Mouse (Mus musculus): ENCODE results near the gene Sgms1. TPM values are rescaled to one million over a fixed set of nuclear protein-coding genes. Genes with fewer than 3 reads are reported as not detected.

Gene Sgms1
- polyA plus RNA-seq, 1 experiment from 2014 or later, result 28.8 TPM

GRCm38 (mm10) chr19:32191596-32191995 is 197.9 kb downstream of the Sgms1 start:
- WGBS, result 91% methylated on average over 3 of the region's 3 CpGs
- no peaks in the 10 kb centered on the region for H3K36me3 ChIP-seq
- H3K9ac ChIP-seq, result no peak overlapping the region
- H3K27ac ChIP-seq, result no peak overlapping the region
- H3K27me3 ChIP-seq, result no peaks in the 10 kb centered on the region
- no peak for ATAC-seq (ENCODE audit: insufficient number of reproducible peaks, insufficient read depth, low FRiP score, low TSS enrichment, low read depth)
- peaks cover 13% of the 10 kb centered on the region for H3K4me1 ChIP-seq
- H3K4me2 ChIP-seq, result no peak overlapping the region
- no peaks in the 10 kb centered on the region for H3K9me3 ChIP-seq
- H3K4me3 ChIP-seq, result no peak overlapping the region

GRCm38 (mm10) chr19:32189961-32190360 is 199.6 kb downstream of the Sgms1 start:
- Histone ChIP-seq H3K9me3 (no peaks in the 10 kb centered on the region), H3K9ac (no peak overlapping the region), H3K4me2 (no peak overlapping the region), H3K36me3 (no peaks in the 10 kb centered on the region), H3K27me3 (no peaks in the 10 kb centered on the region), H3K27ac (no peak overlapping the region), H3K4me1 (peaks cover 8% of the 10 kb centered on the region), H3K4me3 (no peak overlapping the region)
- ATAC-seq (ENCODE audit: insufficient number of reproducible peaks, insufficient read depth, low FRiP score, low TSS enrichment, low read depth), result no peak
- WGBS, result 76% methylated on average over 6 of the region's 6 CpGs

- Histone ChIP-seq H3K27me3 (no peaks in the 10 kb centered on the region), H3K4me3 (no peak overlapping the region), H3K36me3 (no peaks in the 10 kb centered on the region), H3K4me1 (peaks cover 8% of the 10 kb centered on the region), H3K27ac (peak overlapping the region; percentile 60), H3K4me2 (no peak overlapping the region), H3K9me3 (no peaks in the 10 kb centered on the region), H3K9ac (no peak overlapping the region)
- 53% methylated on average over 5 of the region's 5 CpGs for WGBS
- ATAC-seq (ENCODE audit: insufficient number of reproducible peaks, insufficient read depth, low FRiP score, low TSS enrichment, low read depth), result no peak
These were observed 200.5 kb downstream of the Sgms1 start for GRCm38 (mm10) chr19:32189036-32189436.

GRCm38 (mm10) chr19:32186594-32187092 is 202.9 kb downstream of the Sgms1 start:
- no peak overlapping the region for H3K4me3 ChIP-seq
- H3K27me3 ChIP-seq, result no peaks in the 10 kb centered on the region
- no peaks in the 10 kb centered on the region for H3K9me3 ChIP-seq
- 79% methylated on average over 8 of the region's 8 CpGs for WGBS
- H3K27ac ChIP-seq, result no peak overlapping the region
- no peak overlapping the region for H3K9ac ChIP-seq
- no peak for ATAC-seq (ENCODE audit: insufficient number of reproducible peaks, insufficient read depth, low FRiP score, low TSS enrichment, low read depth)
- no peak overlapping the region for H3K4me2 ChIP-seq
- no peaks in the 10 kb centered on the region for H3K36me3 ChIP-seq
- H3K4me1 ChIP-seq, result peaks cover 8% of the 10 kb centered on the region

DNA sequence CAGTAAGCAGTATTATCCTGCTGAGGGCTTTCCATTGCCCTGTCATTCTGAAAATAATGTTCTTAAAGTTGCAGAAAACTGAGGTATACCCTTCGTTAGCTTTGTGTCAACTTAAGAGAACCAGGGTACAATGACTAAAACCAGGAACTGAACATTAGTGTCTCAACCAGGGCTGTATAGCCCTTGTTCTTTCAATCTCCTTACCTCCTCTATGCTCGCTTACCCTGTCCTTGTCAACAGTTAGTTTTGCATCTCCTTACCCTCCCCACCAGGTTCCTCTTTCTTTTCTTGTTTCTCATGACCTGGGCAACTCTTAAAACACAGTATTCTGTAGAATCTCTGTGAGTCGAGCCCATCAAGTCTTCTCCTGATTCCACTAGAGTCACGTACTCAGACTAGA is 206.5 kb downstream of the Sgms1 start:
- Histone ChIP-seq H3K4me1 (peaks cover 13% of the 10 kb centered on the region), H3K4me3 (no peak overlapping the region), H3K9ac (no peak overlapping the region), H3K36me3 (no peaks in the 10 kb centered on the region), H3K27me3 (no peaks in the 10 kb centered on the region), H3K27ac (no peak overlapping the region), H3K9me3 (no peaks in the 10 kb centered on the region), H3K4me2 (no peak overlapping the region)
- ATAC-seq (ENCODE audit: insufficient number of reproducible peaks, insufficient read depth, low FRiP score, low TSS enrichment, low read depth), result no peak
- WGBS, result 93% methylated on average over 4 of the region's 4 CpGs

DNA sequence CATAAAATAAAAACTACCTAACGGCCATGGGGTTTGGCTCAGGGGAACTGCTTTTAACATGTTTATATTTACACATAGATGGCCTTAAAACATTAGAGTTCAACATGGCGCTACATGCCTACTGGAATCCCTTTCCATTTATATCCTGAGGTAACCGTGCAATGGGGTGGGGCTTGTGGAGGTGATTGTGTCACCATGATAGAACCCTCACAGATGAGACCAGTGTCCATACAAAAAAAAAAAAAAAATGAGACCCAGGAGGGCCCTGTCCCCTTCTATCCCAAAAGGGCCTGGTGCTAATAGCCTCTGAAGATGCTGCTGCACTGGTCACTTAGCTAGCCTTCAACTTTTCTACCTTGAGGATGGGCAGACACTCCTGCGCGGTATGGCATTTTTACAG is 207.0 kb downstream of the Sgms1 start:
- whole genome bisulfite sequencing, result 87% methylated on average over 5 of the region's 5 CpGs
- H3K4me3 ChIP-seq, result no peak overlapping the region
- no peak overlapping the region for H3K4me2 ChIP-seq
- H3K27me3 ChIP-seq, result no peaks in the 10 kb centered on the region
- no peak overlapping the region for H3K9ac ChIP-seq
- peaks cover 13% of the 10 kb centered on the region for H3K4me1 ChIP-seq
- no peaks in the 10 kb centered on the region for H3K36me3 ChIP-seq
- no peak overlapping the region for H3K27ac ChIP-seq
- H3K9me3 ChIP-seq, result no peaks in the 10 kb centered on the region
- ATAC-seq (ENCODE audit: insufficient number of reproducible peaks, insufficient read depth, low FRiP score, low TSS enrichment, low read depth), result no peak

- no peaks in the 10 kb centered on the region for H3K9me3 ChIP-seq
- no peak overlapping the region for H3K4me2 ChIP-seq
- no peak overlapping the region for H3K9ac ChIP-seq
- no peak for ATAC-seq (ENCODE audit: insufficient number of reproducible peaks, insufficient read depth, low FRiP score, low TSS enrichment, low read depth)
- 76% methylated on average over 12 of the region's 12 CpGs for WGBS
- H3K4me3 ChIP-seq, result no peak overlapping the region
- H3K27me3 ChIP-seq, result no peaks in the 10 kb centered on the region
- no peak overlapping the region for H3K27ac ChIP-seq
- no peaks in the 10 kb centered on the region for H3K36me3 ChIP-seq
- H3K4me1 ChIP-seq, result peaks cover 13% of the 10 kb centered on the region
These were observed 207.7 kb downstream of the Sgms1 start for GRCm38 (mm10) chr19:32181721-32182394.

DNA sequence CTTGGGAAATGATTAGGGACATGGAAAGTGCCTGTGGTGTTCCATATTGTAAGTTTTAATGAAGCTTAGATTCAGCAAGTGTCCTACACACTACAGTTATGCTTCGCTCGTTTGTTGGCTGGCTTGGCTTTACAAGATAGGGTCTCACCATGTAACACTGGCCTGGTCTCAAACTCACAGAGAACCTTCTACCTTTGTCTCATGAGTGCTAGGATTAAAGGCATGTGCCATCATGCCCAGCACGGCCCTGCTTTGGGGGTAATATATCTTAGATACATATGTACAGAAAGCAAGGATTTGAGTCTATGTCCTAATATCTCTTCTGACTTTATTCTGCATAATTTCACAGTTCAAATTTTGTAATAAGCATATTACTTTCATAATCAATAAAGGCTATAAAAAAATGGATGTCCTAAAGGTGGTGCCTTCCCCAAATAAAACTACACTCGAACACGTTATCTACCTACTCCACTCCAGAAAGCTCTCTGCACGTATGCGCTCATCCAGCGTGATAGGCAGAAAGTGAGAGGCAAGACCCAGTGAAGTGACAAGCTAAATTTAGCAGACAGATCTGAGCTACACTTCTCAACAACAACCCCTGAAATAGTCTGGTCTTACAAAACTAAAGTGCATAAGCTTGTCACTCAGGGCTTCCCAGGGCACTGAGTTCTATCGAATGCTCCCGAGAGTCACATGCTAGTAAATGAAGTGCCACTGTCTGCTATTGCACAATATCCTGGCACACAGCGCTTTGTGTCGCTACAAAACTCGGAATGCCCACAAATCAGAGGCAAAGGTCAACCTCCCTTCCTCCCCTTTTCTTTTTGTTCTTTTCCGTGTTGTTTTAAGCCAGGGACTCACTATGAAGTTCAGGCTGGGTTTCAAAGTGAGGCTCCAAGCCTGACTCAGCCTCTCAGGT is 208.5 kb downstream of the Sgms1 start:
- no peaks in the 10 kb centered on the region for H3K36me3 ChIP-seq
- H3K9ac ChIP-seq, result no peak overlapping the region
- WGBS, result 79% methylated on average over 14 of the region's 14 CpGs
- H3K27ac ChIP-seq, result 0 out of 2 replicates have a peak overlapping the region, but pooled peaks have one; percentile 4
- H3K9me3 ChIP-seq, result no peaks in the 10 kb centered on the region
- H3K4me2 ChIP-seq, result no peak overlapping the region
- H3K4me3 ChIP-seq, result no peak overlapping the region
- H3K27me3 ChIP-seq, result no peaks in the 10 kb centered on the region
- ATAC-seq (ENCODE audit: insufficient number of reproducible peaks, insufficient read depth, low FRiP score, low TSS enrichment, low read depth), result no peak
- H3K4me1 ChIP-seq, result peaks cover 13% of the 10 kb centered on the region

GRCm38 (mm10) chr19:32179978-32180413 is 209.5 kb downstream of the Sgms1 start:
- ATAC-seq (ENCODE audit: insufficient number of reproducible peaks, insufficient read depth, low FRiP score, low TSS enrichment, low read depth), result no peak
- Histone ChIP-seq H3K9me3 (no peaks in the 10 kb centered on the region), H3K4me3 (no peak overlapping the region), H3K27ac (0 out of 2 replicates have a peak overlapping the region, but pooled peaks have one; percentile 11), H3K4me2 (no peak overlapping the region), H3K4me1 (peaks cover 13% of the 10 kb centered on the region), H3K27me3 (no peaks in the 10 kb centered on the region), H3K9ac (no peak overlapping the region), H3K36me3 (no peaks in the 10 kb centered on the region)
- WGBS, result 77% methylated on average over 5 of the region's 5 CpGs

- Histone ChIP-seq H3K4me1 (peaks cover 16% of the 10 kb centered on the region), H3K27me3 (no peaks in the 10 kb centered on the region), H3K4me3 (no peak overlapping the region), H3K27ac (0 out of 2 replicates have a peak overlapping the region, but pooled peaks have one; percentile 11), H3K4me2 (no peak overlapping the region), H3K9me3 (no peaks in the 10 kb centered on the region), H3K36me3 (no peaks in the 10 kb centered on the region), H3K9ac (no peak overlapping the region)
- ATAC-seq (ENCODE audit: insufficient number of reproducible peaks, insufficient read depth, low FRiP score, low TSS enrichment, low read depth), result no peak
- 51% methylated on average over 4 of the region's 4 CpGs for WGBS
These were observed 210.0 kb downstream of the Sgms1 start for GRCm38 (mm10) chr19:32179514-32179913.

DNA sequence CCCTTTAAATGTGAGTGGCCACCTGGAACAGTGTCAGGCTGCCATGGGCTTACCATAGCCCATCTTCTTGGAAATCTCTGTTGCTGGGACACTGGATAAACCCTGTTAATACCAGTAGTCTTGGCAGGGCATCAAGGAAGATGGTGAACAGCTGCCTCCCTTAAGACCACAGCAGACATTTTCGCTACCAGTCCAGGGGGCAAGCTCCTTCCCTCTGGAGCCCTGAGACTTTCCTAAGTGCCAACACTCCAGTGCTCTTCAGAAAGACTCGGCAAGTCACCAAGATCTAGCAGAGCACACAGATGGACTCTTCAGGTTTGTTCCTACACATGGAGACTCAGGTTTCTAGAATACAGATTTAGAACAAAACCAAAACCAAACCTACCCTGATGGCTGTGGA is 211.4 kb downstream of the Sgms1 start:
- Histone ChIP-seq H3K36me3 (no peaks in the 10 kb centered on the region), H3K27ac (no peak overlapping the region), H3K27me3 (no peaks in the 10 kb centered on the region), H3K4me3 (no peak overlapping the region), H3K9ac (no peak overlapping the region), H3K4me2 (no peak overlapping the region), H3K4me1 (peaks cover 20% of the 10 kb centered on the region), H3K9me3 (no peaks in the 10 kb centered on the region)
- no peak for ATAC-seq (ENCODE audit: insufficient number of reproducible peaks, insufficient read depth, low FRiP score, low TSS enrichment, low read depth)
- WGBS, result 86% methylated on average over 2 of the region's 2 CpGs

Measured in embryonic facial prominence, embryonic 13.5 days (tissue).